In the genomic region with DNA sequence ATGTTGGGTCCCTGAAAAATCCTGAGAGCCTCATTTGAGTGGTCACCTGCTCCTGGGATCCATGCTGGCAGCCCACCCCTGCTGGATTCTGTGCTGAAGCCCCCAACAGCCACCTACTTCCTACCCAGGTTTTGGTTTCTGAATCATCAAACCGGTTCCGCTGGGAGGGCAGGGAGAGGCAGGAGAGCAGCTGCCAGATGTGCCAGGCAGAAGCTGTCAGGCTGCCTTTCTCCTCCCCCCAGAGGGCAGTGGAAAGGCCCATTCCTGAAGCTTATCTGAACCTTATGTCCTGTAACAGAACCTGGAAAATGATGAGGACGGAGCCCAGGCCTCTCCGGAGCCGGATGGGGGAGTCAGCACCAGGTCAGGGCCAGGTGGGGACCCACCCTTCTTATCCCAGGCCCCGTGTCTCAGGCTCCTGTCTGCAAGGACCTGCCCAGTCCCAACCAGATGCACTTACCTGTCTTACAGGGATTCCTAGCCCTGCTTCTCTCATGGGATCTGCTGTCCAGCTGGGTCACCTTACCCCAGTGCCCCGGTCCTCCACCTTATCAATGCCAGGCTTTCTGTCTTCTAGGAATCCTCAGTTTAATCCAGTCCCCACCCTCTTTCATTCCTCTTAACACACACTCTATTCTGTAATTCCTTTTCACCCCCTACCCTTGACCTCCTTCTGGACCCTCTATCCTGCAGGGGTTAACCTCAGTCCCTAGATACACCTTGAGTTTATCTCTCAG, we compare ENCODE assay signal across 8 mouse cellular contexts. TPM values are rescaled to one million over a fixed set of nuclear protein-coding genes. Genes with fewer than 3 reads are reported as not detected.
A peak's percentile ranks its signal among the peaks of the same experiment; 100 is the strongest.
DNase-seq lines count a peak whose midpoint lies in the region; ATAC-seq and TF ChIP-seq lines count a peak whose summit lies in the region.

No protein-coding gene starts in this region.

- H3K9ac ChIP-seq in heart, adult 2 months (ENCODE audit: low read depth, low read length) = peak overlapping the region; percentile 92
- H3K9ac ChIP-seq in midbrain, postnatal 0 days (replicated peaks; ENCODE audit: low read length, poor library complexity, severe bottlenecking) = peak overlapping the region; percentile 86

- H3K4me1 ChIP-seq in heart, adult 2 months (ENCODE audit: control insufficient read depth, insufficient read depth, low read length) = peaks cover 5% of the 10 kb centered on the region
- H3K4me1 ChIP-seq in embryonic fibroblast, embryonic 13.5 days (ENCODE audit: control insufficient read depth, insufficient read depth, low read length) = peaks cover 3% of the 10 kb centered on the region; the same call in 1 of the 2 replicates
- peaks cover 12% of the 10 kb centered on the region; the same call in 1 of the 2 replicates for H3K4me1 ChIP-seq in midbrain, postnatal 0 days (ENCODE audit: insufficient read depth, low read length)

- peaks cover 2% of the 10 kb centered on the region for H3K79me2 ChIP-seq in heart, adult 2 months (replicated peaks; ENCODE audit: control insufficient read depth, insufficient read depth, low read length)

- no peak for ATAC-seq in midbrain, postnatal 0 days (ENCODE audit: low FRiP score)

- TF ChIP-seq POLR2A in heart, adult 2 months (IDR thresholded peaks at IDR 0.05; ENCODE audit: insufficient read depth, low read depth, low read length) = no peak
- TF ChIP-seq POLR2A in embryonic fibroblast, embryonic 13.5 days (IDR thresholded peaks at IDR 0.05; ENCODE audit: low read depth, low read length) = no peak

- H3K4me2 ChIP-seq in midbrain, postnatal 0 days (ENCODE audit: low read depth, low read length, poor library complexity, severe bottlenecking) = peak overlapping the region; percentile 58

- peak overlapping the region; percentile 89 for H3K27ac ChIP-seq in heart, adult 2 months
- H3K27ac ChIP-seq in embryonic fibroblast, embryonic 13.5 days (ENCODE audit: insufficient read depth, low read length) = peak overlapping the region; percentile 5; the same call in 1 of the 2 replicates
- peak overlapping the region; percentile 75; the same call in 1 of the 2 replicates for H3K27ac ChIP-seq in midbrain, postnatal 0 days (ENCODE audit: low read depth, low read length)

- TF ChIP-seq EP300 in heart, adult 2 months (IDR thresholded peaks at IDR 0.05; ENCODE audit: insufficient read depth, low read depth, low read length) = no peak

- DNase-seq in heart, adult 2 months = no peak
- DNase-seq in heart, postnatal 14 days = no peak
- DNase-seq in 416B (ENCODE audit: low read depth) = peak; percentile 45
- DNase-seq in kidney, postnatal 10 days = peak; percentile 38
- DNase-seq in midbrain, postnatal 0 days (ENCODE audit: low spot score) = no peak
- no peak for DNase-seq in layer of hippocampus, adult 9-10 months (ENCODE audit: low spot score)
- DNase-seq in ovary, postnatal 36 days (ENCODE audit: low spot score) = no peak

- TF ChIP-seq CTCF in heart, adult 2 months (IDR thresholded peaks at IDR 0.05) = no peak
- no peak for TF ChIP-seq CTCF in embryonic fibroblast, embryonic 13.5 days (IDR thresholded peaks at IDR 0.05; ENCODE audit: borderline replicate concordance, insufficient read depth, low read length)
- TF ChIP-seq CTCF in midbrain, postnatal 0 days (IDR thresholded peaks at IDR 0.05) = no peak

- H3K9me3 ChIP-seq in midbrain, postnatal 0 days (ENCODE audit: low read length) = no peaks in the 10 kb centered on the region

- H3K4me3 ChIP-seq in heart, adult 2 months = peak overlapping the region; percentile 77
- H3K4me3 ChIP-seq in embryonic fibroblast, embryonic 13.5 days (ENCODE audit: insufficient read depth, low read length) = peak overlapping the region; percentile 96
- peak overlapping the region; percentile 76 for H3K4me3 ChIP-seq in midbrain, postnatal 0 days (ENCODE audit: low read depth, low read length)

- no peaks in the 10 kb centered on the region for H3K27me3 ChIP-seq in heart, adult 2 months (ENCODE audit: control insufficient read depth, insufficient read depth, low read length)
- no peaks in the 10 kb centered on the region for H3K27me3 ChIP-seq in midbrain, postnatal 0 days (ENCODE audit: insufficient read depth, low read length)

- intact Hi-C loops in heart, adult 2 months (cut with DNase I) = loop anchor here (2.0 to 5.0 kb wide), 3 partner anchors 36 to 100 kb away; a partner anchor contains a TSS
- intact Hi-C loops in heart, postnatal 14 days (cut with DNase I) = loop anchor here (2.0 to 5.0 kb wide), 2 partner anchors 70 to 102 kb away; no protein-coding TSS in a partner anchor

- 39% methylated on average over 7 of the region's 7 CpGs for WGBS in heart, adult 2 months
- WGBS in midbrain, postnatal 0 days = 79% methylated on average over 7 of the region's 7 CpGs

- H3K36me3 ChIP-seq in heart, adult 2 months (ENCODE audit: control insufficient read depth, insufficient read depth, low read length) = no peaks in the 10 kb centered on the region
- peaks cover 25% of the 10 kb centered on the region for H3K36me3 ChIP-seq in midbrain, postnatal 0 days (ENCODE audit: insufficient read depth, low read length)

RNA-seq across cellular contexts. Expression of a gene that starts 1.3 kb away (rescaled TPM):
- 10 to 100 TPM; 55.1 to 60.6 TPM for total RNA-seq in heart, adult 2 months (2021)
- polyA plus RNA-seq in heart, adult 2 months (2012; rRNA removed) = 69.4 and 82.1 TPM in 2 replicates
- 10 to 100 TPM; 47.0 to 60.6 TPM for total RNA-seq in heart, postnatal 14 days (2021)
- polyA plus RNA-seq in embryonic fibroblast, embryonic 13.5 days (2011; ENCODE audit: insufficient read length, low read depth, missing spikeins) = 63.9 and 72.7 TPM in 2 replicates
- total RNA-seq in midbrain, postnatal 0 days (2014; rRNA removed) = 29.8 and 49.9 TPM in 2 replicates
- polyA plus RNA-seq in midbrain, postnatal 0 days (2015; fragmentation: Nextera tagmentation; extraction: Ambion mirVana) = 87.7 and 97.6 TPM in 2 replicates

RNA-seq across cellular contexts. Expression of a gene that starts 12.7 kb away (rescaled TPM):
- total RNA-seq in heart, adult 2 months (2021) = under 1 TPM in 1 of 2 experiments, not detected in 1; 0.05 TPM
- polyA plus RNA-seq in heart, adult 2 months (2012; rRNA removed) = 0.12 TPM in 2 replicates
- not detected for total RNA-seq in heart, postnatal 14 days (2021)
- polyA plus RNA-seq in embryonic fibroblast, embryonic 13.5 days (2011; ENCODE audit: insufficient read length, low read depth, missing spikeins) = not detected in 2 replicates
- total RNA-seq in midbrain, postnatal 0 days (2014; rRNA removed) = 0.16 TPM in 1 of 2 replicates, not detected in the other
- polyA plus RNA-seq in midbrain, postnatal 0 days (2015; fragmentation: Nextera tagmentation; extraction: Ambion mirVana) = not detected in 2 replicates

RNA-seq across cellular contexts. Expression of a gene that starts 16.9 kb away (rescaled TPM):
- not detected for total RNA-seq in heart, adult 2 months (2021)
- polyA plus RNA-seq in heart, adult 2 months (2012; rRNA removed) = 0.21 TPM in 1 of 2 replicates, not detected in the other
- total RNA-seq in heart, postnatal 14 days (2021) = not detected
- not detected in 2 replicates for polyA plus RNA-seq in embryonic fibroblast, embryonic 13.5 days (2011; ENCODE audit: insufficient read length, low read depth, missing spikeins)
- total RNA-seq in midbrain, postnatal 0 days (2014; rRNA removed) = not detected in 2 replicates
- polyA plus RNA-seq in midbrain, postnatal 0 days (2015; fragmentation: Nextera tagmentation; extraction: Ambion mirVana) = 0.20 and 0.36 TPM in 2 replicates

RNA-seq across cellular contexts. Expression of a gene that starts 21.5 kb away (rescaled TPM):
- total RNA-seq in heart, adult 2 months (2021) = 10 to 100 TPM; 43.9 to 45.1 TPM
- polyA plus RNA-seq in heart, adult 2 months (2012; rRNA removed) = 83.3 and 95.0 TPM in 2 replicates
- total RNA-seq in heart, postnatal 14 days (2021) = 10 to 100 TPM; 61.9 to 70.9 TPM
- polyA plus RNA-seq in embryonic fibroblast, embryonic 13.5 days (2011; ENCODE audit: insufficient read length, low read depth, missing spikeins) = 143 and 179 TPM in 2 replicates
- total RNA-seq in midbrain, postnatal 0 days (2014; rRNA removed) = 96.1 and 116 TPM in 2 replicates
- polyA plus RNA-seq in midbrain, postnatal 0 days (2015; fragmentation: Nextera tagmentation; extraction: Ambion mirVana) = 95.2 and 104 TPM in 2 replicates

RNA-seq across cellular contexts. Expression of a gene that starts 26.5 kb away (rescaled TPM):
- 1 to 10 TPM; 1.1 to 1.7 TPM for total RNA-seq in heart, adult 2 months (2021)
- polyA plus RNA-seq in heart, adult 2 months (2012; rRNA removed) = 2.2 and 6.4 TPM in 2 replicates
- total RNA-seq in heart, postnatal 14 days (2021) = 1 to 10 TPM; 3.2 to 6.7 TPM
- 0.50 TPM in 1 of 2 replicates, not detected in the other for polyA plus RNA-seq in embryonic fibroblast, embryonic 13.5 days (2011; ENCODE audit: insufficient read length, low read depth, missing spikeins)
- total RNA-seq in midbrain, postnatal 0 days (2014; rRNA removed) = 0.38 TPM in 1 of 2 replicates, not detected in the other
- 0.28 TPM in 1 of 2 replicates, not detected in the other for polyA plus RNA-seq in midbrain, postnatal 0 days (2015; fragmentation: Nextera tagmentation; extraction: Ambion mirVana)

Comparison
In these comparisons a context has a peak if more than half of its experiments do, and no peak if none do; other contexts are left out.
1. DNase-seq: peak in 416B (single experiment) and kidney, postnatal 10 days (single experiment); none in heart, adult 2 months (0 of 2), heart, postnatal 14 days (0 of 2), midbrain, postnatal 0 days (single experiment), layer of hippocampus, adult 9-10 months (single experiment) and ovary, postnatal 36 days (single experiment).
2. H3K27ac ChIP-seq: peak in every context shown above with its lines; median percentile 89 in heart, adult 2 months; 75 in midbrain, postnatal 0 days; 5 in embryonic fibroblast, embryonic 13.5 days.
3. Peak in every context shown above with its lines, with median percentiles within 50 percentile points of each other: H3K4me3 ChIP-seq.